Mouse (Mus musculus) urinary bladder, postnatal 36 days (tissue): ENCODE data around the gene Gm11214.

Experiments
- DNase-seq, 2 experiments: peaks; one replicate each; pipeline ENCODE4 v3.0.0; 2022; ENCODE audit warnings: low spot score in 2 of 2, mixed read lengths in 1 of 2

Gene Gm11214

DNA sequence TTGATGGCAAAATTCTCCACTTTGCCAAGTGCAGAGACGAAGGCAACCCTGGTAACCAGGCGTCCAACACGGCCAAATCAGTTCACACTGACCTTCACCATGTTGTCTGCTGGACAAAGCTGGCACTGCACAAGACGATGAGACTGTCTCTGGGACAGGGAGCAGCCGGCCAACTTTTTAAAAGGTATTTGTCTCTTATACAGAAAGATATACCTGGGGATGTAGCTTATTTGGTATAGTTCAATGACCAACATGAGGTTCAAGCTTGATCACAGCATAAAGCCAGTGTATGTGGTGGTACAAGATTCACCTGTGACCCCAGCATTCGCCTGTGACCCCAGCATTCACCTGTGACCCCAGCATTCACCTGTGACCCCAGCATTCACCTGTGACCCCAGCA, at the start of gene Gm11214:
Gm11214 (minus strand) TSS at position 101 of the 400 bp plus-strand sequence.
- no peak for DNase-seq

DNA sequence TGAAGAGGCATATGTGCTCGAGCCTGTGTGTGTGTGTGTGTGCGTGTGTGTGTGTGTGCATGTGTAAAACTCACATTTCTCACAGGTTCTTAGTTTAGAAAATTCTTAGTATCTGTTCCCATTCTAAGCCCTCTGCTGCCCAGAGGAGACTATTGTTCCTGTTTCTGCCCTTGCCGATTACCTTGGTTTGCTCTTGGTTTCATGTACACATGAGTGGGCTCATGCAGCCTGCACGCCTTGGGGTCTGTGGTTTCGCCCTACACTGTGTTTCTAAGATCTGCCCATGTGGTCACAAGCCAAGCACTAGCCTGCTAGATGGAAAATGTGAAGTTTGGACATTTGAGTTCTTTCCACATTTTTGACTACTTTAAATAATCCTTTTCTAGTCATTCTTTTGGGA, 48.7 kb upstream of the Gm11214 start:
- no peak for DNase-seq

DNA sequence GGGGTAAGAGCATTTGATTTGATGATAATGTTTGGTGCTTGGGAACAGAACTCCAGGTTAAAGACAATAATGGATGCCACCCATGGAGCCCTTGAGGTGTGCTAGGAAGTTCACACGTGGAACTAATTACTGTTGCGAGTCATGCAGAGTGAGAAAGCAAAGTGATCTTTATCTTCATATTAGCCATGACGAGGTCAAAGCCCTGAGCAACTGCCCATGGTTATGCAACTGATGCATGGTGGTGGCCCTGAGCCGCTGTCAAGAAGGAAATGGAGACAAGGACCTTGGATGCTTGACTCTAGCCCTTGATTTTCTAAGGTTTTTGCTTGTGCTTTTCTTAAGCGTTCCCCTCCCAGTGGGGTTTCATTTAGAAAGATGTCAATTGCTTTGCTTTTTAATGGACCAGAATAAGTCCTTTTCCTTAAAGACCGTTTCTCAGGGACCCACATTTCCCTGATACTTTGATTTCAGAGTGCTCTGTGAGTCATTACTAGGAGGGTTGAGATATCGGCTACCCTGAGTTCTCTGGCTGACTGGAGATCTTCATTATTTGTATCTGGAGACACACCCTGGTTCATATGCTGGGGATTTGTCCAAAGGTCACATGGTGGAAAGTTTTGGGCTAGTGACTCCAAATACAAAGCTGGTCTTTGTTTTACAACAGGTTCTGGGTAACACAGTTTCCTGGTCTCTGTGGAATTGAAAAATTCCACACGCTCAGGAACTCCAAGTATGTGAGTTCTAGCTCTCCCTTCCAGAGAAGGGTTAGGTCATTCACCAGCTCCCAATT, 47.4 kb upstream of the Gm11214 start:
- DNase-seq = no peak

DNA sequence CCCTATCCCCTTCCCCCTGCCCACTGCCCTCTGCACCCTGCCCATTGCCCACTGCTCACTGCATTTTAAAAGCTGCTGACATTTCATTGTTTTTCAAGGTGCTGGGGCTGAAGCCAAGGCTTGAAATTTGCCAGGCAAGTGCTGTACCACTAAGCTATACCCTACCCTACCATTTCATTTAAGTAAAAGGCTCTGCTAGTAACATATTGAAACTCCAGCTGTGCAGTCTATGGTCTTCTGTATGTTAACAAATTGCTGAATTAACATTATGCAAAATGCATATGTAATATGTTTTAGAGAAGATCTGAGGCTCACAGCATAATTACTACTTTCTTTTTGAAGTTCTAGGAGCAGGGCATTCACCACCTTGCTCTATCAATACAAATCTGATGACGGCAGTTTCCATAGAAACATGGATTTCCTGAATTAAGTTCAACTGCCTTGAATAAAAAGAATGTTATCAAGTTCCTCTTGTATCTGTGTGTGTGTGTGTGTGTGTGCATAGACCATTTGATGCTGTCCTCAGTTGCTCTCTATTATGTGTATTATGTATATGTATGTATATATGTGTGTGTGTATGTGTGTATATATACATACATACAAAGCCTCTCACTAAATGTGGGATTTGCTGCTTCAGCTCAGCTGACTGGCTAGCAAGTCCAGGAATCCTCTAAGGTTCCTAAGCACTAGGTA, 43.2 kb upstream of the Gm11214 start:
- DNase-seq = no peak

DNA sequence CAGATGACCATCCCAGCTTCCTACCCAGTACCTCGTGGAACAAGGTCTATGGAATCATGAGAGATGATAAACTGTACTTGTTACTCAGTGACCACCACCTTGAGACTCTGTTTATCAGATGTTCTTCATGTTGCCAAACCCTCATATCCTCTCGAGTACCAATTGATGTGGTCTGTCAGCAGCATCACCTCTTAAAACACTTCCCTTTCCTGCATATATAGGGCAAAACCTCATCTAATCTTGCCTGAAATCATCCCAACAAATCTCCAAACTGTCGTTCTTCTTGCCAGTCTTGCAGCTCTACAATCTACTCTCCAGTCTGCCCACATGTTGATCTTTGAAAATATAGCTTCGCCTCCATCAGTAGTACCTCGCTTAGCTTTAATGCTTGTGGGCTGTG, 41.1 kb upstream of the Gm11214 start:
- DNase-seq = no peak

DNA sequence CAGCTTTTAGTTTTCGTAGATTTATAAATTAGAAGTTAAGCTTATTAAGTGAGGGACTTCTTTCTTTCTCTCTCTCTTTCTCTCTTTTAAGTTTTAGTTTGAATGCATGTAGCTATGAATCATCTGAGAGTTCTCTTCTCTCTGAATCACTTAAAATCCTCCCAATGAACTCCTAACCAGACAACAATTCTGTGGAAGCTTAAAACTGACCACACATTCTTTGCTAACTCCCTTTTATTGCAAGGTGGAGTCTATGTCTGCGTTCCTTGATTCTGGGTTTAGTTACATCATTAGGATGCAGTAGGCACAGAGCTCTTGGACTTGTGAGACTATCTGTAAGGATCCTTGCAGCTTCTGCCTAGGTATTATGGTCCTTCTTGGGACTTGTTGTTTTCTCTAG, 40.5 kb upstream of the Gm11214 start:
- DNase-seq = no peak

DNA sequence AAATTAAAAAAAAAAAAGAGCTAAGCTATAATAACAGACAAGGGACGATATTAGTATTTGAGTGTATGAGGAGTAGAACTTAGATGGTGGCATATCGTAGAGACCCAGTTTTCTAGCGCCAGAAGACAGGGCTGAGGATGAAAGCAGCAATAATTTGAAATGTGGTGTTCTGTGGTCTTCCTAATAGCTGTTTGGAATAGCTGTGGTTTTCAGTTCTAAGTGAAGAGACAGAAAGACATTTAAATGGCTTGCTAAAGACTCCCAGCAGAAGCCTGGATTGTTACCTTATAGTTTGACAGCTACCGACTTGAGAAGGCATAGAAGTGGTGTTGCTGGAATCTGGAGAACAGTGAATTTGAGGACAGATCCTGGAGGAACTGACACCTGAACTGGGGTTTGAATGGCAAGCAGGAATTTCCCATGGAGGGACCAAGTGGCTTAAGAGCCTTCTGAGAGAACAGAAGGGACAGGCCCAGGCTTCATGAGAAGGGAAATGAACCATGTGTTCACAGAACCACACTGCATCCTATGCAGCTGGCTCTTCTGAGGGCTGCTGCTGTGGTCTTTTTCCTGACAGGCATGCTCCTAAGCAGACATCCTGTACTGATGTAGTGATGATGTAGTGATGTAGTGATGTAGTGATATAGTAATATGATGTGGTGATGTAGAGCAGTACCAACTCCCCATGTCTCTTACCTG, 39.0 kb upstream of the Gm11214 start:
- no peak for DNase-seq

DNA sequence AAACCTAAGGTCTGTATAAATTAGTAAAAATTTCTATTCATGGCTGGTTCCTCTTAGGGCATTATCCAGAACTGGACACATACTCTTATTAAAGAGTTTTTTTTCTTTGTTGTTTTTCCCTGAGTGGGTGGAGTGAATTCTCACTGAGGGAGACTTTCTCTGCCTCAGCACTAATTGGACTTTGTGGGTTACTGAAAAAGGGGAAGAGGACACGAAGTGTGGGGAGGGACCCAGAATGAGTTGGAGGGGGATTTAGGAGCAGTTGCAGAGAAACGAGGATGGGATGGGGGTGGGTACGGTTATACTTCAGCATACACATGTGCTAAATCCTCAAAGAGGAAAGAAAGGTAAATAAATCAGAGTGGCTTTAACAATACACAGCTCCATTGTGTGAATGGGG, 36.6 kb upstream of the Gm11214 start:
- DNase-seq = no peak

DNA sequence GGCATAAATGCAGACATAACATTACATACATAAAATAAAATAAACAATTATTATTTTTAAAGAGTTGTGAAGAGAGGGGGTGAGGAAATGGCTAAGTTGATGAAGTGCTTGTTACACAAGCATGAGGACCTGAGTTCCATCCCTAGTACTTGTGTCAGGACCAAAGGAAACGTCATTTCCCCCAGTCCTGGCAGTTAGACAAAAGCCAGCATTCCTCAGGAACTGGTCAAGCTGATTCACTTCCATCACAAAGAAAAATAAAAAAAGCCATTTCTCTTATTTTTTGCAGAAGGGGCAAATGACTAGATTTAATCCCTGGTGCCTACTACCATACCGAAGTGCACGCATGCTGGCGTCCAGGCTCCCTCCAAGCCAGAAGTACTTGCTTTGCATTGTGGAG, 33.7 kb upstream of the Gm11214 start:
- no peak for DNase-seq

DNA sequence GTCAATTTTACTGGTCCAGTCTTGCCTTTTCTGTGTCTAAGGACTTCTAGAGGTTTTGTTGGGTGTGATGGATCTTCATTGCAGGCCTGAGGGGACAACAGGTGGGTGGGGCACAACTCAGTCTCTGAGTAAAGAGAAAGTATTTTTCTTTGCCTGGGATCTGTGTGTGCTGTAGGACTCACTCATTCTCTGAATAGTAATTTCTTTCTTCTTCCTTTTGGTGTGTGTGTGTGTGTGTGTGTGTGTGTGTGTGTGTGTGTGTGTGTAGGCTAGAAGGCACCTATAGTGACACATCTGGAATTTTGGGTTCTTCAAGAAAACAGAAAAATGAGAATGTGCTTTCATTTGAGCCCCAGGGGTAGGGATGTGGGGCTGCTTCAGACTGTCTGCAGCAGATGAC, 29.2 kb upstream of the Gm11214 start:
- no peak for DNase-seq

DNA sequence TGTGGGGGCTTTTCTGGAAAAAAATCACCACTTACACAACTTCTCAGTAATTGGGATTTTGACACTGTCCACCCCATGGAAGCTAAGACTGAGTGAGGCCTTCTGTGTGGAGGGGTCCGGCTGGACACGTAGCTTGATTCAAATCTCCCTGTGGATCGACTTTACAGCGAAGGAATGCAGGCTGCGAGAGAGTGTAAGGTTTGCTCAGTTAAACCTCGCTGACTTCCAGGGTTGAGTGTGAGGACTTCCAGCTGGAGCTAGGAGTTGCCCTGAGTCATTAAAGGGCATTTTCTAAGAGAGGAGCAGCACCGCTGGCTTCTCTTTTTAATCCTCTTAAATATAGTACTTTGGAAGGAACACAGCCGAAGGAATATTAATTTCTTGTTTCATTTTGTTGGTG, 24.2 kb upstream of the Gm11214 start:
- no peak for DNase-seq

DNA sequence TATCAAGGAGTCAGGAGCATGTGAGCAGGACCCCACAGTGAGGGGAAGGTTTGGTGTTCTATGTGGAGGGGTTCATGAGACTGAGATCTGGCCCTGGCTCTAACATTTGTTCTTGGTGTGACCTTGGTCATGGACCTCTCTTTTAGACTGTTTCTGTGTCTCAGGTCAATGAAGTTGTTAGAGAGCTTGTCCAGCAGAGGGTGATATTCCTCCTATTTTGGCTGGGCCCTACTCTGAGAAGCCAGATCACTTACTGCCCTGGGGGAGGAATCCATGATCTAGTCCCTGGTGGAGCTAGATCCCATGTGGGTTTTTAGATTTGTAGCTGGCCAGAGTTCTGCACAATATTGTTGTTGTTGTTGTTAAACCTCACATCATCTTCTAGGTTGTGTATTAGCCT, 23.0 kb upstream of the Gm11214 start:
- peak; percentile 12 to 23 for DNase-seq

DNA sequence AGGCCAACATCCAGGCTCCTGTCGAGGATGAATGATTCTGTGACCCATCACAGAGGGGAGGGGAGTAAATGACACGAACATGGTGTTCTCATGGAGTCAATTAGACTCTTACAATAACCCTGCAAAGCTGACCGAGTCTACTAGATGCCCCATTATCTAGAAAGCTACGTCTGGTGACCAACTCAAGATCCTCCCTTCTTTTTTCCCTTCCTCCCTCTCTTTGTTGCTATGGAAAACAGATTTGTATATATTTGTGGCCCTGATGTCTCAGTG, 22.0 kb upstream of the Gm11214 start:
- DNase-seq = no peak

DNA sequence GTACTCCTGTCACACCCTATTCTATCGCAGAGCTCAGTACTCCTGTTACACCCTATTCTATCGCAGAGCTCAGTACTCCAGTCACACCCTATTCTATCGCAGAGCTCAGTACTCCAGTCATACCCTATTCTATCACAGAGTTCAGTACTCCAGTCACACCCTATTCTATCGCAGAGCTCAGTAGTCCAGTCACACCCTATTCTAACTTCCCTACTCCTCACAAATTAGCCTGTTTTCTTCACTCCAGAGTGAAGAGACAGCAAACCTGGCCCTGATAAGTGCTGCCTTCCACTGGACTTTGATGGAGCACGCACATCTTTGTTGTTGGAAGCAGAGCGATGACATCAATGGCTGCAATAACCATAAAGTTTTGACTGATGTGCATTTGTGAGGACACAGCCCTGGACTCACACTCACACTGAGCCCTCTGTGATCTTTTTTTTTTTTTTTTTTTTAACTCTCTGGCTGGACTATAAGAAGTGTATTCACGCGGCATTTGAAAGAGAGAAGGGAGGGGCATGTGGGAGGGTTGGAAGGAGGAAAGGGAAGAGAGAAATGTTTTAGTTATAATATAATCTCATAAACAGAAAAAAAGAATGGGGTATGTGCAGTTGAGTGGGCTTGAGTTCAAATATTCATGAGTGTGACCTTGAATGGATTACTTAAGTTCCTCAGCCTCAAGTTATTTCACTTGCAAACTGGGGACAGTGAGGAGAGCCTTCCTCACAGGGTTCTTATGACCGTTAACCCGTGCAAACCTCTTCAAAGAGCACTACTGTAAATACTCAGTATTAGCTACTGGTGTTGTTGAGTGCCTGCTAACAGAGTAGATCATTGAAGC, 21.5 kb upstream of the Gm11214 start:
- DNase-seq = no peak

DNA sequence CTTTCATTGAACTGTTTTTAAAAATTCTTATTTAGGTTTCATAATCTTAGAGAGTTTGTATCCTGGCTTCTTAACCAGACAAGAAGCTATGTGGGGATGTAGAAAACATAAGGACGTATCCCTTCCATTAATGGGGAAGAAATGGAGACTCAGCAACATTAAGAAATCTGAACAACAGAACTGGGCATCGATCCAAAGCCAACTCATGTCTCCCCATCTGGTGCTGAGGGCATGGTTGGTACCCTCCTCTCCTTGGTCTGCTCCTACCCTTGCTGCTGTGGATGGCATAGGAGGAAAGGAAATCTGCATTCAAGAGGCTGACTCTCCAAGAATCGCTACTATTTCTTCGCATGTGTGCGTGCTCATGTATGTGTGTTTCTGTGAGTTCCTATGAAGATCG, 20.5 kb upstream of the Gm11214 start:
- no peak for DNase-seq

DNA sequence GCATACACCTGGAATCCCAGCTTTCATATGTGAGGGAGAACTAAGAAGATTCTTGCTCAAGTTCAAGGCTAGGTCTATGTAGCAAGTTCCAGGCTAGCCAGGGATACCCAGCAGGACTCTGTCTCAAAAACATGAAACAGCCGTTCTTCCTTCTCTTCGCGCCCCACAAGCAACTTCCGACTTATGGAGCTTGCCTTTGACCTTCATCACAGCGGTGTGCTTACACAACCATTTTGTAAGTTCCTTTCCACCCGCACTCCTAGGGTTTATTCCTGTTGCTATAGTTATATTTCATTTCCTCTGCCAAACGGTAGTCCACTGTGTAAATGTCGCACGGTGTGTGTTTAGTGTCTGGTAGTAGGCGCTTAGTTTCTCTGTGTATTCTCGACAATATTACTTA, 19.9 kb upstream of the Gm11214 start:
- DNase-seq = no peak

DNA sequence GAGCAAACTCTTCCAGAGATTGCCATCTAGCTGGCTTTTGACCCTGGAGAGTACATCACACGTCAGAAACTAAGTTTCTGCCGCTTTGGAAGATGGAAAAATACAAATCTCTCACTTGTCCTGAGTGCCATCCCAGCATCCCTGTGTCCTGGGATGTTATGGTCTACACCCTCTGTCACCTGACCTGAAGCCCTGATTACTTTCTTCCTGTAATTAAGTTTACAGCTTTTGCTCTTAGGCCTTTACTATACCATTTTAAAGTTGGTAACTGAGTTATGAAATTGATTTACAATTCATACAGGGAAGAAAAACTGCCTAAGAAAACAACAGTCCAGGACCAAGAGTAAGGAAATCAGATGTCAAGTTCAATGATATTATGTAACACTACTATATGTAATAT, 19.3 kb upstream of the Gm11214 start:
- DNase-seq = no peak

DNA sequence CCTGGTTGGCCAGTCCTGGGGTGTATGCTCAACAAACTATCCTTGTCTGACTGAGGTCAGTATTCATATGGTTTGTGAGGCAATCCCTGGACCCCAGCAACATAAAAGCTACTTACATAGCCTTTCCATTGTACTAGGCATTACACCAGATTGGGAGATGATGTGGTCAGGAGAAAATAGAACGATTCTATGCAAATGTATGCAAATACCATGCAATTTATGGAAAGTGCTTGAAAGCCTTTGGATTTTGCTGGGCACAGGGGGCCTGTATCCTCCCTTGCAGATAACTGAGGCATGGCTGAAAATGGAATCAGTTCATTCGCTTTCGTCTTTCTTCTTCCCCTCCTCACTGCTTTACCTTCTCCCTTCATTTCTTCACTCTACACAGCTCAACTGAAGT, 18.4 kb upstream of the Gm11214 start:
- no peak for DNase-seq

DNA sequence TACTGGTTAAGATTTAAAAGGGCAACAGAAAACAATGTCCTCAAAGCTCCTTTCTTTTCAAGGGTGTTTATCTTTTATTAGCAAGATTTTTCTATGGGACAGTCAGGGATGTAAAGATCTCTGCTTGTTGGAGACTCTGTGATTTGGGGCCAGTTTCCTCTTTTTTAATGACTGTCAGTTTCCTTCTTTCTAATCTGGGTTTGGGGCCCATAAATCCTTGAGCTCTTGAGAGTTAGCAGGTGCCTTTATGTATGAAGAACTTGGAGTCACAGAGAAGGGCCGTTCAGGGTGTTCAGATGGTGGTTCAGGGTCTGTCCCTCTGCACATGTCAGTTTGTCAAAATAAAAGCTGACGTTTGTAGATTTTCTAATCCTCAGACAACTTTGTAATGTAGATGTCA, 11.9 kb upstream of the Gm11214 start:
- DNase-seq = no peak

DNA sequence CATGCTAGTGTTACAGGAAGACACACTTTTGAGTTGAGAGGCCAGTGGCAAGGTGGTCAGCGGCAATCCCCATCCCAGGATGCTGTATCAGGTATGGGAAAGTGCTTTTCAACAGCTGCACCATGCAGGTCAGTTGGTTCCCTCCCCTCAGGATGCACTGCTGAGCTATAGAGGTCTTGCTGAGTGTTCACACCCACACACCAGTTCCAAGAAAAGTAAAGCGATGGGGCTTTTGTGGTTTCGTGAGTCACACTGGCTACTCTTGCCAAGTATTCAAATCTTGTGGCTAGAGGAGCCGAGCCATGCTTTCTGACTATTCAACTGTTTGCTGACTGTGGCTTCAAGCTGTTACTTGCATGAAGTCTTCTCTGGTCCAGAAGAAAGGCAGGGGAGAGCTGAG, 5.1 kb upstream of the Gm11214 start:
- DNase-seq = peak; percentile 43 to 50

DNA sequence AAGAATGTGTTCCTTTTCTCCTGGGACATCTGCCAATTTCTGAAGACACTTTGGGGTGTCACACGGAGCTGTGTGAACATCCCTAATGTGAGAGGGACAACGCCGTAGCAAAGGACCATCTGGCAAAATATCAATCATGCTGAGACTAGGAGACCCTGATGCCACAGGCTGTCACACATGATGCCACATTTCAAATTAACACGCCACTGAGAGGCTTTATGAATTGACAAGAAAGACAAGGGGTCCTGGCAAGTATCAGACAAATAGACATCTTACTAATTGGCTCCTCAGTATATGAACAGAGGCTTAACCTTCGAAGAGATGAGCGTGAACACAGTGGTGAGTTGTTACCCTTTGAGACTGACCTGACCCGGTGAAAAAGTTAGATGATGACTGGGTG, 2.6 kb upstream of the Gm11214 start:
- no peak for DNase-seq

DNA sequence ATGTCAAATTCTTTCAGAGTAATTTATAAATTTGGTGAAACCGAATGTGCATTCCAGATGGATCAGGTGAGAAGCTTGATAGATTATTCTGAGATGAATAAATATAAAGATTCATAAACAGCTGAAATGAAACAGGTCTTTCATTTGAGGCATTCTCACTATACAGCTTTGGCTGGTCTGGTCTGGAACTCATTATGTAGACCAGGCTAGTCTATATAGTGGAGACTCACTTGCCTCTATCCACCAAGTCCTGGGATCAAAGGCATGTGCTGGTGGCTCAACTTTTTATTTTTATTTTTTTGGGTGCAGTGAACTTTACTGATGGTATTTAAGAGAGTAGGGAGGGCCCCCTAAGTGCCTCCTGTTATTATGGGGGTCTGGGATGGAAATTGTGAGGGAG, 1.3 kb downstream of the Gm11214 start:
- no peak for DNase-seq
